Mouse (Mus musculus): ENCODE data around the gene Ltbp4. TPM values are rescaled to one million over a fixed set of nuclear protein-coding genes. Genes with fewer than 3 reads are reported as not detected.

Ltbp4 gene
- polyA plus RNA-seq, 1 experiment from 2014 or later: 19.2 TPM

- Histone ChIP-seq H3K4me1 (peaks cover 10% of the 10 kb centered on the region; the same call in 1 of the 2 replicates), H3K9me3 (no peaks in the 10 kb centered on the region), H3K27ac (no peak overlapping the region), H3K27me3 (ENCODE audit: insufficient read depth, poor library complexity, severe bottlenecking) (peaks cover 15% of the 10 kb centered on the region; the same call in 1 of the 2 replicates), H3K36me3 (peaks cover 46% of the 10 kb centered on the region), H3K4me3 (no peak overlapping the region)
- no peak for DNase-seq (ENCODE audit: low spot score)
- WGBS: 58% methylated on average over 13 of the region's 13 CpGs
These were observed 55.8 kb downstream of the Ltbp4 start for GRCm38 (mm10) chr7:27281717-27282116.

GRCm38 (mm10) chr7:27277191-27277590 lies 60.3 kb downstream of the Ltbp4 start:
- no peak for DNase-seq (ENCODE audit: low spot score)

DNA sequence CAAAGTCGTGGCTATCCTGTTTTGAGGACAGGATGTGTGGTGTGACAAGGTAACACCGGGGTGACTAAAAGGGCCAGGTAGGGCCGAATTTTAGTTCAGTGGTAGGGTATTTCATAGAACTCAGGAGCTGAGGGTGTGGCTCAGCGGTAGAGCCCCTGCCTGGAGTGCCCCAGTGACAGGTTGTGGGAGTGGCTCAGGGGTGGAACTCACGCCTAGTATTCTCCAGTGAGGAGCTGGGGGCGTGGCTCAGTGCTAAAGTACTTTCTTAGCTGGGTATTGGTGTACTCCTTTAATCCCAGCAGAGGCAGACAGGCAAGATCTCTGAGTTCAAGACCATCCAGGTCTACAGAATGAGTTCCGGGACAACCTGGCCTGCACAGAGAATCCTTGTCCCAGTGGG lies 61.5 kb downstream of the Ltbp4 start:
- H3K27me3 ChIP-seq (ENCODE audit: insufficient read depth, poor library complexity, severe bottlenecking): no peaks in the 10 kb centered on the region
- no peaks in the 10 kb centered on the region for H3K9me3 ChIP-seq
- H3K27ac ChIP-seq: no peak overlapping the region
- no peak for DNase-seq (ENCODE audit: low spot score)
- H3K4me3 ChIP-seq: no peak overlapping the region
- WGBS: 61% methylated on average over 7 of the region's 7 CpGs
- peaks cover 3% of the 10 kb centered on the region; the same call in 1 of the 2 replicates for H3K4me1 ChIP-seq
- peaks cover 77% of the 10 kb centered on the region for H3K36me3 ChIP-seq

More at GRCm38 (mm10) chr7:27277191-27277590, 60.3 kb downstream of the Ltbp4 start:
- Histone ChIP-seq H3K4me3 (no peak overlapping the region), H3K9me3 (no peaks in the 10 kb centered on the region), H3K27me3 (ENCODE audit: insufficient read depth, poor library complexity, severe bottlenecking) (no peaks in the 10 kb centered on the region), H3K27ac (no peak overlapping the region), H3K4me1 (peaks cover 3% of the 10 kb centered on the region; the same call in 1 of the 2 replicates), H3K36me3 (peaks cover 75% of the 10 kb centered on the region)
- whole genome bisulfite sequencing: 89% methylated on average over 3 of the region's 3 CpGs

- Histone ChIP-seq H3K9me3 (no peaks in the 10 kb centered on the region), H3K36me3 (peaks cover 80% of the 10 kb centered on the region), H3K4me1 (peaks cover 3% of the 10 kb centered on the region; the same call in 1 of the 2 replicates), H3K27ac (no peak overlapping the region), H3K4me3 (no peak overlapping the region), H3K27me3 (ENCODE audit: insufficient read depth, poor library complexity, severe bottlenecking) (no peaks in the 10 kb centered on the region)
- DNase-seq (ENCODE audit: low spot score): no peak
- 88% methylated on average over 4 of the region's 4 CpGs for WGBS
These were observed 62.6 kb downstream of the Ltbp4 start for GRCm38 (mm10) chr7:27274916-27275315.

DNA sequence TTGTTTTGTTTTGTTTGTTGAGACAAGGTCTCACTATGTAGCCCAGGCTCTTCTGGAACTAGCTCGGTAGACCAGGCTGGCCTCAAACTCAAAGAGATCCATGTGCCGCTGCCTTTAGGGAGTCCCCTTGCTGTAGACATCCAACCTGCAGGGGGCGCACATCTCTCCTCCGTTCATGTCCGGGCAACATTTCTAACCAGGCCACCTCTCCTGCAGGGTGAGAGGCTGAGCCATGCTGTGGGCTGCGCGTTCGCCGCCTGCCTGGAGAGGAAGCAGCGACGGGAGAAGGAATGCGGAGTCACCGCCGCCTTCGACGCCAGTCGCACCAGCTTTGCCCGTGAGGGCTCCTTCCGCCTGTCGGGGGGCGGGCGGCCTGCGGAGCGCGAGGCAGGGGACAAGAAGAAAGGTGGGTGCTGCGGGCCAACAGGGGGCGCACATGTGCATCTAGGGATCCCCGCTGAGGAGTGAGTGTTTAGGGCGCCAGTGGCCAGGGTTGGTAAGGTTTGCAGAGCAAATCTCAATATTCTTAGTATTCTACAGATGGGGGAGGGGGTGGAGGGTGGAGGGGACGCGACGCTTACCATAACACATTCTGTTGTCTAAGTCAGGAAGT lies 63.6 kb downstream of the Ltbp4 start:
- Histone ChIP-seq H3K27me3 (ENCODE audit: insufficient read depth, poor library complexity, severe bottlenecking) (no peaks in the 10 kb centered on the region), H3K4me1 (peaks cover 3% of the 10 kb centered on the region; the same call in 1 of the 2 replicates), H3K36me3 (peaks cover 81% of the 10 kb centered on the region), H3K9me3 (no peaks in the 10 kb centered on the region), H3K27ac (peak overlapping the region; percentile 73; the same call in 1 of the 2 replicates), H3K4me3 (peak overlapping the region; percentile 47)
- WGBS: 44% methylated on average over 32 of the region's 32 CpGs
- DNase-seq (ENCODE audit: low spot score): peak; percentile 84

GRCm38 (mm10) chr7:27271423-27271822 lies 66.1 kb downstream of the Ltbp4 start:
- H3K4me3 ChIP-seq: no peak overlapping the region
- H3K36me3 ChIP-seq: peaks cover 73% of the 10 kb centered on the region
- no peak overlapping the region for H3K27ac ChIP-seq
- peaks cover 11% of the 10 kb centered on the region; the same call in 1 of the 2 replicates for H3K4me1 ChIP-seq
- H3K9me3 ChIP-seq: no peaks in the 10 kb centered on the region
- no peak for DNase-seq (ENCODE audit: low spot score)
- no peaks in the 10 kb centered on the region for H3K27me3 ChIP-seq (ENCODE audit: insufficient read depth, poor library complexity, severe bottlenecking)
- 81% methylated on average over 8 of the region's 8 CpGs for WGBS

- WGBS: 51% methylated on average over 20 of the region's 20 CpGs
- H3K4me3 ChIP-seq: peak overlapping the region; percentile 37
- no peak for DNase-seq (ENCODE audit: low spot score)
- peak overlapping the region; percentile 72; the same call in 1 of the 2 replicates for H3K27ac ChIP-seq
- H3K36me3 ChIP-seq: peaks cover 56% of the 10 kb centered on the region
- peaks cover 12% of the 10 kb centered on the region; the same call in 1 of the 2 replicates for H3K4me1 ChIP-seq
- no peaks in the 10 kb centered on the region for H3K9me3 ChIP-seq
- no peaks in the 10 kb centered on the region for H3K27me3 ChIP-seq (ENCODE audit: insufficient read depth, poor library complexity, severe bottlenecking)
These were observed 70.9 kb downstream of the Ltbp4 start for GRCm38 (mm10) chr7:27266515-27267128.

- peaks cover 40% of the 10 kb centered on the region for H3K36me3 ChIP-seq
These were observed 72.7 kb downstream of the Ltbp4 start for GRCm38 (mm10) chr7:27264761-27265160.

GRCm38 (mm10) chr7:27261888-27262287 lies 75.6 kb downstream of the Ltbp4 start:
- WGBS: 81% methylated on average over 6 of the region's 6 CpGs
- no peaks in the 10 kb centered on the region for H3K27me3 ChIP-seq (ENCODE audit: insufficient read depth, poor library complexity, severe bottlenecking)
- H3K36me3 ChIP-seq: peaks cover 18% of the 10 kb centered on the region
- H3K4me1 ChIP-seq: peaks cover 30% of the 10 kb centered on the region
- H3K4me3 ChIP-seq: no peak overlapping the region
- H3K9me3 ChIP-seq: no peaks in the 10 kb centered on the region
- DNase-seq (ENCODE audit: low spot score): no peak
- no peak overlapping the region for H3K27ac ChIP-seq

More at GRCm38 (mm10) chr7:27264761-27265160, 72.7 kb downstream of the Ltbp4 start:
- no peak overlapping the region for H3K4me3 ChIP-seq
- H3K27ac ChIP-seq: no peak overlapping the region
- no peak for DNase-seq (ENCODE audit: low spot score)
- WGBS: 89% methylated on average over 12 of the region's 12 CpGs
- H3K4me1 ChIP-seq: peaks cover 13% of the 10 kb centered on the region
- no peaks in the 10 kb centered on the region for H3K27me3 ChIP-seq (ENCODE audit: insufficient read depth, poor library complexity, severe bottlenecking)
- no peaks in the 10 kb centered on the region for H3K9me3 ChIP-seq

GRCm38 (mm10) chr7:27260856-27261255 lies 76.6 kb downstream of the Ltbp4 start:
- Histone ChIP-seq H3K9me3 (no peaks in the 10 kb centered on the region), H3K4me3 (no peak overlapping the region), H3K27me3 (ENCODE audit: insufficient read depth, poor library complexity, severe bottlenecking) (no peaks in the 10 kb centered on the region), H3K27ac (no peak overlapping the region), H3K4me1 (peaks cover 32% of the 10 kb centered on the region), H3K36me3 (peaks cover 14% of the 10 kb centered on the region)
- 79% methylated on average over 7 of the region's 7 CpGs for WGBS
- no peak for DNase-seq (ENCODE audit: low spot score)

GRCm38 (mm10) chr7:27259771-27260170 lies 77.7 kb downstream of the Ltbp4 start:
- WGBS: 44% methylated on average over 5 of the region's 5 CpGs
- no peak for DNase-seq (ENCODE audit: low spot score)
- Histone ChIP-seq H3K9me3 (no peaks in the 10 kb centered on the region), H3K4me1 (peaks cover 37% of the 10 kb centered on the region), H3K27ac (peak overlapping the region; percentile 92), H3K36me3 (peaks cover 10% of the 10 kb centered on the region), H3K27me3 (ENCODE audit: insufficient read depth, poor library complexity, severe bottlenecking) (no peaks in the 10 kb centered on the region), H3K4me3 (peak overlapping the region; percentile 92)

DNA sequence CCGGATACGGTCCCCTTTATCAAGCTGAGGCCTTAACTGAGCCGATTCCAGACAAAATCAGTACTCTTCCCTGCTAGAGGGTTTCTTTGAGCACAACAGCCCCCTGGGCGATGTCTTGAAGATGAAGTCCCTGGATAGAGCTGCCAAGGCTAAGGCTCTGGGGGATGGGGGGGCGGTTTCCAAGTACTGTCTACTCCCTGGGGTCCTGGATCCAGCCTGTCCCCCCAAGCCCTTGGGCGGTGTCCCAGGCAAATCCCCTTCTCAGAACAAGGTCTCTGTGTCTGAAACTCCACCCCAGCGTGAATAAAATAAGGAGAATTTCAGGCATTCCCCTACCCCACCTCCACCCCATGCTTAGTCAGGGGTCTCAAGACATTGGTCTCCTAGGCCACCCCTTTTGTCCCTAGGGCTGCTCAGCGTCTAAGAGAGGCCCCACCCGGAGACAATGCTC lies 78.2 kb downstream of the Ltbp4 start:
- H3K4me3 ChIP-seq: peak overlapping the region; percentile 92
- no peaks in the 10 kb centered on the region for H3K27me3 ChIP-seq (ENCODE audit: insufficient read depth, poor library complexity, severe bottlenecking)
- peaks cover 13% of the 10 kb centered on the region for H3K36me3 ChIP-seq
- 3% methylated on average over 9 of the region's 9 CpGs for WGBS
- H3K4me1 ChIP-seq: peaks cover 37% of the 10 kb centered on the region
- no peak for DNase-seq (ENCODE audit: low spot score)
- H3K27ac ChIP-seq: peak overlapping the region; percentile 92
- no peaks in the 10 kb centered on the region for H3K9me3 ChIP-seq

DNA sequence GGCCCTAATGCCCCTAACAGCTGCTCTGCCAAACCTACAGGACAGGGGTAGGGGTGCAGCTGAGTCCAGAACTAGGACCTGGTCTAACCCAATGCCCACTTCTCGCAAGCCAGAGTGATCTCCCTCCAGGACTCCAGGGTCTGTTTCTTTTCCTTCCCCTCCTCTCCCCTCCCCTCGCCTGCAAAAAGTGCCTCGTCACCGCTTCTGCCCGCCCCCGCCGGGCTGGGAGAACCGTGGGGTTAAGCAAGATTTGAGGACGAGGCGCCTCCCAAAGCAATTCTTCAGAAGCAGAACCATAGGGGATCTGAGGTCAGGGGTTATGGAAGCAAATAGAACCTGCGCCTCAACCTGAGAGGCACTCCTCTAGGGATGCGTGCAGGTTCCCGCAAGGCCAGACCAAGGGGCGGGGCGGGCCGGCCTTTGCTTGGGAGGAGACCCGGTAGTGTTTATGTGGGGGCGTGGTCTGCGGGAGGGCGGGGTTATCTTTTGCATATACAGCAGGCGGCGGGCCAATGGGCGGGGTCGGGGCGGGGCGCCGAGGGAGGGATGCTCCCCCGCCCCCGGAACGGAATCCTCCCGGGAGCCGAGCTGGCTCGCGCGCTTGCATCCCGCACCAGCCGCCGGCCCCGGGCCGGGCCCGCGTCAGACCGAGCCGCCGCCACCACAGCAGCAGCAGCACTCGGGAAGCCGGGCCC lies 79.1 kb downstream of the Ltbp4 start, which contains the start of gene Numbl:
Gene Numbl (plus strand): TSS at position 229 of the 695 bp plus-strand sequence.
- WGBS: under 1% methylated on average over 47 of the region's 47 CpGs
- peaks cover 37% of the 10 kb centered on the region for H3K4me1 ChIP-seq

More for the DNA sequence above, 79.1 kb downstream of the Ltbp4 start, which contains the start of gene Numbl:
- no peaks in the 10 kb centered on the region for H3K27me3 ChIP-seq (ENCODE audit: insufficient read depth, poor library complexity, severe bottlenecking)
- peak; percentile 98 for DNase-seq (ENCODE audit: low spot score)
- peak within 1 kb of the TSS; percentile 92 for H3K4me3 ChIP-seq
- H3K36me3 ChIP-seq: peaks cover 16% of the 10 kb centered on the region
- H3K27ac ChIP-seq: peak within 1 kb of the TSS; percentile 92
- H3K9me3 ChIP-seq: no peaks in the 10 kb centered on the region
